Mouse (Mus musculus) adrenal gland, adult 8-10 months (tissue): ENCODE results near the gene Trmt10a. TPM values are rescaled to one million over a fixed set of nuclear protein-coding genes. Genes with fewer than 3 reads are reported as not detected.
"Not testable (repeated sequence)": the region's sequence is repeated elsewhere in the genome, so short reads cannot be mapped to it uniquely, and the experiment has no call there.

Source experiments
- DNase-seq: peaks from one replicate; pipeline ENCODE4 v3.0.0; 2022
- total RNA-seq, 4 experiments: library from RNA; stranded (reverse); gene quantifications; 2 replicates each; pipeline ENCODE4 v1.2.4; 2022

The Trmt10a gene
- total RNA-seq, 4 experiments from 2014 or later = 4.9 to 9.2 (median 7.0) TPM

GRCm38 (mm10) chr3:138138146-138138545 lies 5.1 kb upstream of the Trmt10a start:
- DNase-seq = not testable (repeated sequence)

GRCm38 (mm10) chr3:138139663-138140062 lies 3.6 kb upstream of the Trmt10a start:
- no peak for DNase-seq

GRCm38 (mm10) chr3:138142052-138142732 lies 1.1 kb upstream of the Trmt10a start:
- DNase-seq = no peak

- no peak for DNase-seq
These were observed 424 bp upstream of the Trmt10a start for GRCm38 (mm10) chr3:138142733-138143314.

- no peak for DNase-seq
These were observed 903 bp downstream of the Trmt10a start for GRCm38 (mm10) chr3:138144060-138144641.

- DNase-seq = peak; percentile 56
These were observed 1.5 kb downstream of the Trmt10a start, which contains the start of gene Mttp for GRCm38 (mm10) chr3:138144642-138145171. Mttp (minus strand) TSS chr3:138144968.

- no peak for DNase-seq
These were observed 5.6 kb downstream of the Trmt10a start for GRCm38 (mm10) chr3:138148811-138149210.

- DNase-seq = no peak
These were observed 11.8 kb downstream of the Trmt10a start for GRCm38 (mm10) chr3:138155062-138155461.

GRCm38 (mm10) chr3:138156651-138157050 lies 13.4 kb downstream of the Trmt10a start:
- DNase-seq = no peak

GRCm38 (mm10) chr3:138161623-138162022 lies 18.4 kb downstream of the Trmt10a start:
- no peak for DNase-seq

GRCm38 (mm10) chr3:138162553-138163183 lies 19.4 kb downstream of the Trmt10a start:
- no peak for DNase-seq

GRCm38 (mm10) chr3:138173291-138173690 lies 30.0 kb downstream of the Trmt10a start:
- no peak for DNase-seq

GRCm38 (mm10) chr3:138175551-138175950 lies 32.3 kb downstream of the Trmt10a start:
- no peak for DNase-seq

GRCm38 (mm10) chr3:138182019-138182418 lies 38.8 kb downstream of the Trmt10a start:
- no peak for DNase-seq

- no peak for DNase-seq
These were observed 40.1 kb downstream of the Trmt10a start for GRCm38 (mm10) chr3:138183371-138183770.

- no peak for DNase-seq
These were observed 42.0 kb downstream of the Trmt10a start for GRCm38 (mm10) chr3:138185290-138185689.

GRCm38 (mm10) chr3:138185995-138186930 lies 43.0 kb downstream of the Trmt10a start:
- DNase-seq = no peak

GRCm38 (mm10) chr3:138192260-138192659 lies 49.0 kb downstream of the Trmt10a start:
- peak; percentile 43 for DNase-seq

- no peak for DNase-seq
These were observed 50.5 kb downstream of the Trmt10a start, which contains the start of gene 4930579F01Rik for GRCm38 (mm10) chr3:138193683-138194302. 4930579F01Rik (minus strand) TSS chr3:138193825.

GRCm38 (mm10) chr3:138197093-138197492 lies 53.8 kb downstream of the Trmt10a start:
- no peak for DNase-seq

GRCm38 (mm10) chr3:138197556-138197955 lies 54.3 kb downstream of the Trmt10a start:
- DNase-seq = no peak
